Mouse (Mus musculus): ENCODE results near the gene Mapk8ip3. TPM values are rescaled to one million over a fixed set of nuclear protein-coding genes. Genes with fewer than 3 reads are reported as not detected.
"Not testable (repeated sequence)": the region's sequence is repeated elsewhere in the genome, so short reads cannot be mapped to it uniquely, and the experiment has no call there.

Gene Mapk8ip3
- 25.6 and 28.9 TPM in 2 replicates for polyA plus RNA-seq (2015; fragmentation: Nextera tagmentation; extraction: Ambion mirVana)

- Histone ChIP-seq H3K4me3 (ENCODE audit: low read length) (peak within 1 kb of the TSS; percentile 99), H3K9ac (ENCODE audit: low read length) (peak within 1 kb of the TSS; percentile 93), H3K27ac (ENCODE audit: low read length) (peak within 1 kb of the TSS; percentile 85), H3K9me3 (ENCODE audit: control insufficient read depth, low read length) (no peaks in the 10 kb centered on the region), H3K4me1 (replicated peaks; ENCODE audit: control insufficient read depth, insufficient read depth, low read length) (peaks cover 16% of the 10 kb centered on the region), H3K4me2 (ENCODE audit: low read depth, low read length) (peak within 1 kb of the TSS; percentile 86), H3K36me3 (ENCODE audit: control insufficient read depth, insufficient read depth, low read length) (no peaks in the 10 kb centered on the region), H3K27me3 (ENCODE audit: control insufficient read depth, insufficient read depth, low read depth, low read length) (no peaks in the 10 kb centered on the region)
- ATAC-seq (ENCODE audit: low read depth): peak; percentile 99
- WGBS: under 1% methylated on average over 76 of the region's 78 CpGs
These were observed at the start of gene Mapk8ip3 for GRCm38 (mm10) chr17:24936259-24937237. Mapk8ip3 (minus strand) TSS chr17:24936977.

- Histone ChIP-seq H3K27me3 (ENCODE audit: control insufficient read depth, insufficient read depth, low read depth, low read length) (no peaks in the 10 kb centered on the region), H3K27ac (ENCODE audit: low read length) (peak overlapping the region; percentile 44; the same call in 1 of the 2 replicates), H3K9ac (ENCODE audit: low read length) (peak overlapping the region; percentile 87; the same call in 1 of the 2 replicates), H3K4me1 (replicated peaks; ENCODE audit: control insufficient read depth, insufficient read depth, low read length) (peaks cover 11% of the 10 kb centered on the region), H3K4me2 (ENCODE audit: low read depth, low read length) (peak overlapping the region; percentile 72), H3K4me3 (ENCODE audit: low read length) (peak overlapping the region; percentile 99), H3K36me3 (ENCODE audit: control insufficient read depth, insufficient read depth, low read length) (peaks cover 37% of the 10 kb centered on the region), H3K9me3 (ENCODE audit: control insufficient read depth, low read length) (no peaks in the 10 kb centered on the region)
- WGBS: 11% methylated on average over 21 of the region's 21 CpGs
- ATAC-seq (ENCODE audit: low read depth): peak; percentile 19
These were observed 24.3 kb upstream of the Mapk8ip3 start for GRCm38 (mm10) chr17:24960852-24961715.

DNA sequence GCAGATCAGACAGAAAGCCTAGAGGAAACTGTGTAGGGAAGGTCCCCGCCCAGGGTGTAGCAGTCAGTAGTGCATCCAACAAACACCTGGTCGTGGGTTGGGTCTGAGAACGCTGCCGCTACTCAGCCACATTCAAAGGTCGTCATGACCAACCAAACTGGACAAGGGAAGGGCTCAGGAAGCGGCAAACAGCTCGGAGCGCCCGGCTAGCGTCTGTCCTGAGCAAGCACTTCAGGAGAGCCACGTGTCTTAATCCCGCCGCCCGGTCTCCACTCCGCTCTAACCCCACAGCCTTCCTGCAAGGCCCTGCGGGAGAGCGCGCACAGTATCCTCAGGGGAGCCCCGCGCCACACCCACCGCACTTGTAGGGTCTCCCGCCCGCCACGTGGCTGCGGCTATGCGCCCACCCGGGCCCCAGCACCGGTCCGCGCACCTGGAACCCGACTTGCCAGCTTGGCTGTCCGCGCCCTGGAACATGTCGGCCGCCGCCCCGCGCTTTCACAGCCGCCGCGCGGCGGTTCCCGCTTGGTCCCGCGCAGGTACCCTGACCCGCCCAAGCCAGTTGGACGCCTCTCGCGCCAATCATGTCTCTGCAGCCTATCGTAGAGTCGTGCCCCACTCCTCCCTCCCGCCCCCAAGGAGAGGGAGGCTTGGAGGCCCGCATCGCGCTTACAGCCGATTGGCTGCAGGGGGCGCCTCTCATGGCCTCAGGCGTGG lies 23.5 kb upstream of the Mapk8ip3 start, which contains the start of gene Jpt2:
Gene Jpt2 (minus strand): TSS at position 555 of the 717 bp plus-strand sequence.
- Histone ChIP-seq H3K4me3 (ENCODE audit: low read length) (peak within 1 kb of the TSS; percentile 99), H3K4me2 (ENCODE audit: low read depth, low read length) (peak within 1 kb of the TSS; percentile 72), H3K27ac (ENCODE audit: low read length) (peak within 1 kb of the TSS; percentile 83), H3K36me3 (ENCODE audit: control insufficient read depth, insufficient read depth, low read length) (peaks cover 36% of the 10 kb centered on the region), H3K9me3 (ENCODE audit: control insufficient read depth, low read length) (no peaks in the 10 kb centered on the region), H3K27me3 (ENCODE audit: control insufficient read depth, insufficient read depth, low read depth, low read length) (no peaks in the 10 kb centered on the region), H3K9ac (ENCODE audit: low read length) (peak within 1 kb of the TSS; percentile 87), H3K4me1 (replicated peaks; ENCODE audit: control insufficient read depth, insufficient read depth, low read length) (peaks cover 11% of the 10 kb centered on the region)
- ATAC-seq (ENCODE audit: low read depth): peak; percentile 100
- under 1% methylated on average over 58 of the region's 59 CpGs for WGBS

DNA sequence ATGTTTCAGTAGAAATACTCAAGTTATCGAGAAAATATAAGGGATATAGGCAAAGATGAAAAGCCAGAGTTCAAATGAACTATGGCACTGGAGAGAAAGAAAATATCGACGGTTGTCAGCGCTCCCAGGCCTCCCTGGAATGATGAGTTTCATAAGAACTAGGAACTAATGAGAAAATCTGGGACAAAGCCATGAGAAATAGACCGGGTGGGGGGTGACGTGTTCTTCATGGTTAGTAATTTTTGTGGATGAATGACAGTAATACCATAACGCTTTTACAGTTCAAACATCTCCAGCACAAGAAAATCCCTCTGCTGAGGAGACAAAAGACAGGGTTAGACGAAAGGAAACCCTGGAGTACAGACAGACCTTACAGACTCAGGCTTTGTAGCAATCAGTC lies 22.6 kb upstream of the Mapk8ip3 start:
- Histone ChIP-seq H3K4me2 (ENCODE audit: low read depth, low read length) (peak overlapping the region; percentile 72), H3K9ac (ENCODE audit: low read length) (peak overlapping the region; percentile 87), H3K27me3 (ENCODE audit: control insufficient read depth, insufficient read depth, low read depth, low read length) (no peaks in the 10 kb centered on the region), H3K27ac (ENCODE audit: low read length) (0 out of 2 replicates have a peak overlapping the region, but pooled peaks have one; percentile 12), H3K9me3 (ENCODE audit: control insufficient read depth, low read length) (no peaks in the 10 kb centered on the region), H3K36me3 (ENCODE audit: control insufficient read depth, insufficient read depth, low read length) (peaks cover 31% of the 10 kb centered on the region), H3K4me3 (ENCODE audit: low read length) (peak overlapping the region; percentile 99), H3K4me1 (replicated peaks; ENCODE audit: control insufficient read depth, insufficient read depth, low read length) (peaks cover 11% of the 10 kb centered on the region)
- 28% methylated on average over 8 of the region's 8 CpGs for WGBS
- ATAC-seq (ENCODE audit: low read depth): no peak

DNA sequence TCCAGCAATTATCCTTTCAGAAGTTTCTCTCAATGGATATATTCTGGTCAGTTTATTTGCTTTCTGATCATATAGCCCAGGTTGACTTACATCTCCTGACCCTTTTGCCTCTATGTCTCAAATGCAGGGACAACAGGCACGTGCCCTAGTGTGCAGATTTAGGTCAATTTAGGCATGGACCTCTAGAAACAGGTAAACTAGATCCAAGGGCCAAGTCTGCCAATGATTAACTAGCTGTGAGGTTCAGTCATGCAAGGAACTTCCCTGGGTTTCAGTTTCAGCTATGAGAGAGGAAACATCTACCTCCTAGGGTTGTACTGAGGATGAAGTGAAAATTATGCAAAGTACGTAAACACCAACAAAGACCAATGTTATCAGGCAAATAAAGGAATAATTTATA lies 16.5 kb upstream of the Mapk8ip3 start:
- Histone ChIP-seq H3K36me3 (ENCODE audit: control insufficient read depth, insufficient read depth, low read length) (peaks cover 23% of the 10 kb centered on the region), H3K27ac (ENCODE audit: low read length) (no peak overlapping the region), H3K4me3 (ENCODE audit: low read length) (no peak overlapping the region), H3K9me3 (ENCODE audit: control insufficient read depth, low read length) (no peaks in the 10 kb centered on the region), H3K9ac (ENCODE audit: low read length) (no peak overlapping the region), H3K4me2 (ENCODE audit: low read depth, low read length) (no peak overlapping the region), H3K27me3 (ENCODE audit: control insufficient read depth, insufficient read depth, low read depth, low read length) (no peaks in the 10 kb centered on the region), H3K4me1 (replicated peaks; ENCODE audit: control insufficient read depth, insufficient read depth, low read length) (no peaks in the 10 kb centered on the region)
- ATAC-seq (ENCODE audit: low read depth): no peak
- WGBS: 81% methylated on average over 2 of the region's 2 CpGs

- WGBS: 87% methylated on average over 2 of the region's 2 CpGs
- no peak overlapping the region for H3K4me2 ChIP-seq (ENCODE audit: low read depth, low read length)
- H3K4me1 ChIP-seq (replicated peaks; ENCODE audit: control insufficient read depth, insufficient read depth, low read length): no peaks in the 10 kb centered on the region
These were observed 13.9 kb upstream of the Mapk8ip3 start for GRCm38 (mm10) chr17:24950671-24951070.

GRCm38 (mm10) chr17:24948204-24948603 lies 11.4 kb upstream of the Mapk8ip3 start:
- Histone ChIP-seq H3K4me2 (ENCODE audit: low read depth, low read length) (no peak overlapping the region), H3K4me1 (replicated peaks; ENCODE audit: control insufficient read depth, insufficient read depth, low read length) (no peaks in the 10 kb centered on the region), H3K36me3 (ENCODE audit: control insufficient read depth, insufficient read depth, low read length) (peaks cover 26% of the 10 kb centered on the region), H3K27me3 (ENCODE audit: control insufficient read depth, insufficient read depth, low read depth, low read length) (no peaks in the 10 kb centered on the region), H3K9ac (ENCODE audit: low read length) (no peak overlapping the region), H3K9me3 (ENCODE audit: control insufficient read depth, low read length) (no peaks in the 10 kb centered on the region), H3K27ac (ENCODE audit: low read length) (no peak overlapping the region), H3K4me3 (ENCODE audit: low read length) (no peak overlapping the region)
- 88% methylated on average over 5 of the region's 5 CpGs for WGBS
- no peak for ATAC-seq (ENCODE audit: low read depth)

More at GRCm38 (mm10) chr17:24950671-24951070, 13.9 kb upstream of the Mapk8ip3 start:
- Histone ChIP-seq H3K4me3 (ENCODE audit: low read length) (no peak overlapping the region), H3K27ac (ENCODE audit: low read length) (no peak overlapping the region), H3K36me3 (ENCODE audit: control insufficient read depth, insufficient read depth, low read length) (peaks cover 30% of the 10 kb centered on the region), H3K9ac (ENCODE audit: low read length) (no peak overlapping the region), H3K27me3 (ENCODE audit: control insufficient read depth, insufficient read depth, low read depth, low read length) (no peaks in the 10 kb centered on the region), H3K9me3 (ENCODE audit: control insufficient read depth, low read length) (no peaks in the 10 kb centered on the region)
- no peak for ATAC-seq (ENCODE audit: low read depth)

GRCm38 (mm10) chr17:24943589-24943988 lies 6.8 kb upstream of the Mapk8ip3 start:
- not testable (repeated sequence) for H3K4me1 ChIP-seq (replicated peaks; ENCODE audit: control insufficient read depth, insufficient read depth, low read length); H3K9ac ChIP-seq (ENCODE audit: low read length); H3K27ac ChIP-seq (ENCODE audit: low read length); ATAC-seq (ENCODE audit: low read depth); H3K4me3 ChIP-seq (ENCODE audit: low read length); H3K27me3 ChIP-seq (ENCODE audit: control insufficient read depth, insufficient read depth, low read depth, low read length); H3K9me3 ChIP-seq (ENCODE audit: control insufficient read depth, low read length); H3K4me2 ChIP-seq (ENCODE audit: low read depth, low read length)
- peaks cover 17% of the 10 kb centered on the region for H3K36me3 ChIP-seq (ENCODE audit: control insufficient read depth, insufficient read depth, low read length)
- WGBS: 75% methylated on average over 1 of the region's 1 CpGs

Data from lung, embryonic 16.5 days (tissue).